Comparison of ENCODE assay signal across 27 mouse cellular contexts in genomic region chr7:56120968-56121367, GRCm38 (mm10).
DNase-seq lines count a peak whose midpoint lies in the region; ATAC-seq and TF ChIP-seq lines count a peak whose summit lies in the region.
"Had no signal": no experiment of that assay in that cellular context is flagged by ENCODE, and none has a peak within 500 bp of the region (broad histone marks: within the 10 kb centered on the region; RNA-seq: fewer than 3 reads in every experiment).

No protein-coding gene starts in this region.

- 0 out of 2 replicates have a peak overlapping the region, but pooled peaks have one; percentile 21 for H3K27ac ChIP-seq in intestine, postnatal 0 days (ENCODE audit: low read depth, low read length)
- no peak overlapping the region for H3K27ac ChIP-seq in intestine, embryonic 16.5 days (ENCODE audit: low read length)
- H3K27ac ChIP-seq in layer of hippocampus, adult 2 months: peak overlapping the region; percentile 83
- H3K27ac ChIP-seq: embryonic facial prominence, embryonic 10.5 days; embryonic facial prominence, embryonic 13.5 days; forebrain, embryonic 13.5 days; heart, adult 2 months; heart, embryonic 10.5 days; heart, embryonic 13.5 days; hindbrain, embryonic 12.5 days; hindbrain, embryonic 15.5 days had no signal

- H3K4me3 ChIP-seq in intestine, postnatal 0 days (ENCODE audit: low read depth, low read length): no peak overlapping the region
- no peak overlapping the region for H3K4me3 ChIP-seq in intestine, embryonic 16.5 days (ENCODE audit: low read length)
- no peak overlapping the region for H3K4me3 ChIP-seq in layer of hippocampus, adult 2 months
- H3K4me3 ChIP-seq: embryonic facial prominence, embryonic 10.5 days; embryonic facial prominence, embryonic 13.5 days; erythroblast, embryonic 14.5 days; forebrain, embryonic 13.5 days; heart, adult 2 months; heart, embryonic 10.5 days; heart, embryonic 13.5 days; hindbrain, embryonic 12.5 days; hindbrain, embryonic 15.5 days had no signal

- no peak for TF ChIP-seq CTCF in intestine, postnatal 0 days (IDR thresholded peaks at IDR 0.05; ENCODE audit: low read depth)
- TF ChIP-seq CTCF in layer of hippocampus, adult 2 months (conservative IDR thresholded peaks at IDR 0.05): no peak

- 83% methylated on average over 7 of the region's 7 CpGs for WGBS in intestine, postnatal 0 days
- 86% methylated on average over 7 of the region's 7 CpGs for WGBS in intestine, embryonic 16.5 days

- DNase-seq in layer of hippocampus, adult 2 months (ENCODE audit: low spot score in 2 of 2): peak in 1 of 2 experiments; percentile 46
- DNase-seq in layer of hippocampus, postnatal 25 days (ENCODE audit: extremely low spot score in 1 of 2, low spot score in 1 of 2): no peak
- DNase-seq in layer of hippocampus, adult 9-11 months: peak; percentile 77
- DNase-seq in left cerebral cortex, postnatal 36 days (ENCODE audit: low spot score in 2 of 2): no peak
- DNase-seq: adrenal gland, adult 2 months; adrenal gland, postnatal 14 days; cerebellum, adult 11-12 months; cerebellum, adult 8-10 months; cerebellum, postnatal 10 days; cerebellum, postnatal 36 days; embryo, embryonic 11 days; gastrocnemius, postnatal 10 days; gastrocnemius, postnatal 36 days; heart, adult 2 months; heart, postnatal 14 days had no signal

- no peaks in the 10 kb centered on the region for H3K27me3 ChIP-seq in intestine, postnatal 0 days (replicated peaks; ENCODE audit: control insufficient read depth, insufficient read depth, low read length)
- no peaks in the 10 kb centered on the region for H3K27me3 ChIP-seq in intestine, embryonic 16.5 days (replicated peaks; ENCODE audit: control insufficient read depth, insufficient read depth, low read length)
- H3K27me3 ChIP-seq: embryonic facial prominence, embryonic 13.5 days; forebrain, embryonic 13.5 days; heart, embryonic 13.5 days; hindbrain, embryonic 12.5 days; hindbrain, embryonic 15.5 days had no signal

- H3K9ac ChIP-seq in intestine, postnatal 0 days (ENCODE audit: low read depth, low read length): no peak overlapping the region
- no peak overlapping the region for H3K9ac ChIP-seq in intestine, embryonic 16.5 days (ENCODE audit: low read depth, low read length)
- H3K9ac ChIP-seq: embryonic facial prominence, embryonic 13.5 days; forebrain, embryonic 13.5 days; heart, embryonic 13.5 days; hindbrain, embryonic 12.5 days; hindbrain, embryonic 15.5 days had no signal

- H3K4me2 ChIP-seq in intestine, postnatal 0 days (replicated peaks; ENCODE audit: low read depth): no peak overlapping the region
- no peak overlapping the region for H3K4me2 ChIP-seq in intestine, embryonic 16.5 days (ENCODE audit: low read depth, low read length)
- H3K4me2 ChIP-seq: embryonic facial prominence, embryonic 13.5 days; forebrain, embryonic 13.5 days; heart, embryonic 13.5 days; hindbrain, embryonic 12.5 days; hindbrain, embryonic 15.5 days had no signal

- no peaks in the 10 kb centered on the region for H3K4me1 ChIP-seq in intestine, postnatal 0 days (replicated peaks; ENCODE audit: control insufficient read depth, insufficient read depth, low read length)
- H3K4me1 ChIP-seq in intestine, embryonic 16.5 days (ENCODE audit: control insufficient read depth, insufficient read depth, low read length): no peaks in the 10 kb centered on the region
- H3K4me1 ChIP-seq: embryonic facial prominence, embryonic 10.5 days; embryonic facial prominence, embryonic 13.5 days; forebrain, embryonic 13.5 days; heart, embryonic 10.5 days; heart, embryonic 13.5 days; hindbrain, embryonic 12.5 days; hindbrain, embryonic 15.5 days had no signal

- peaks cover 28% of the 10 kb centered on the region for H3K36me3 ChIP-seq in intestine, postnatal 0 days (ENCODE audit: control insufficient read depth, insufficient read depth)
- no peaks in the 10 kb centered on the region for H3K36me3 ChIP-seq in intestine, embryonic 16.5 days (ENCODE audit: control insufficient read depth, insufficient read depth, low read length)

- no peaks in the 10 kb centered on the region for H3K9me3 ChIP-seq in intestine, postnatal 0 days (ENCODE audit: control insufficient read depth)
- H3K9me3 ChIP-seq in intestine, embryonic 16.5 days (ENCODE audit: control insufficient read depth, low read length): no peaks in the 10 kb centered on the region
- H3K9me3 ChIP-seq: embryonic facial prominence, embryonic 10.5 days; embryonic facial prominence, embryonic 13.5 days; forebrain, embryonic 13.5 days; heart, embryonic 10.5 days; heart, embryonic 13.5 days; hindbrain, embryonic 12.5 days; hindbrain, embryonic 15.5 days had no signal

- intact Hi-C loops in left cerebral cortex, postnatal 36 days (cut with DNase I): no loop called here

- no peak for ATAC-seq in intestine, postnatal 0 days
- ATAC-seq in intestine, embryonic 16.5 days: no peak
- ATAC-seq: CD4-positive, CD25-positive, alpha-beta regulatory T cell, adult 4 months; forebrain, embryonic 13.5 days; forebrain, embryonic 16.5 days had no signal
